Mouse (Mus musculus) limb, embryonic 12.5 days (tissue): ENCODE data around the gene Fcgbp. TPM values are rescaled to one million over a fixed set of nuclear protein-coding genes. Genes with fewer than 3 reads are reported as not detected.

Experiments
- polyA plus RNA-seq: library from polyadenylated mRNA; unstranded; fragments of >200 nt; fragmentation: Nextera tagmentation; extraction: Ambion mirVana; gene quantifications from 2 replicates; pipeline ENCODE4 v1.2.1, GENCODE M21; 2016

Fcgbp gene
- polyA plus RNA-seq, 1 experiment from 2014 or later: 0.25 TPM

Other genes with a start within 250 kb of the Fcgbp start
- gene Zfp59, start 232.6 kb upstream of the Fcgbp start, polyA plus RNA-seq: 9.7 and 10.7 TPM in 2 replicates
- 4.4 and 4.8 TPM in 2 replicates for gene Zfp607a, start 213.7 kb upstream of the Fcgbp start, polyA plus RNA-seq
- 12.0 and 14.6 TPM in 2 replicates for gene Zfp974, start 141.8 kb upstream of the Fcgbp start, polyA plus RNA-seq
- 25.4 and 25.7 TPM in 2 replicates for gene Zfp780b, start 92.1 kb upstream of the Fcgbp start, polyA plus RNA-seq
- gene Zfp850, start 57.1 kb upstream of the Fcgbp start, polyA plus RNA-seq: 5.5 and 8.2 TPM in 2 replicates
- 357 and 364 TPM in 2 replicates for gene Psmc4, start 21.1 kb upstream of the Fcgbp start, polyA plus RNA-seq
- 0.04 and 0.05 TPM in 2 replicates for gene 9530053A07Rik, start 58.2 kb downstream of the Fcgbp start, polyA plus RNA-seq
- 159 and 169 TPM in 2 replicates for gene Fbl, start 98.5 kb downstream of the Fcgbp start, polyA plus RNA-seq
- gene Dyrk1b, start 108.2 kb downstream of the Fcgbp start, polyA plus RNA-seq: 17.6 and 20.5 TPM in 2 replicates
- gene Eid2, start 196.6 kb downstream of the Fcgbp start, polyA plus RNA-seq: 5.4 and 18.9 TPM in 2 replicates
- 17.6 and 18.5 TPM in 2 replicates for gene Eid2b, start 206.5 kb downstream of the Fcgbp start, polyA plus RNA-seq
- gene Selenov, start 219.9 kb downstream of the Fcgbp start, polyA plus RNA-seq: not detected in 2 replicates
- 3.5 and 3.7 TPM in 2 replicates for gene Dll3, start 231.0 kb downstream of the Fcgbp start, polyA plus RNA-seq
- 166 and 169 TPM in 2 replicates for gene Timm50, start 240.8 kb downstream of the Fcgbp start, polyA plus RNA-seq